21 mouse cellular contexts compared by ENCODE assay signal in genomic region chr7:102349236-102349635, GRCm38 (mm10).
DNase-seq lines count a peak whose midpoint lies in the region; ATAC-seq and TF ChIP-seq lines count a peak whose summit lies in the region.
"Had no signal": no experiment of that assay in that cellular context is flagged by ENCODE, and none has a peak within 500 bp of the region (broad histone marks: within the 10 kb centered on the region; RNA-seq: fewer than 3 reads in every experiment).

No protein-coding gene starts in this region.

- H3K27ac ChIP-seq in embryonic facial prominence, embryonic 15.5 days (replicated peaks): peak overlapping the region; percentile 73; the same call in 1 of the 2 replicates
- no peak overlapping the region for H3K27ac ChIP-seq in embryonic facial prominence, embryonic 10.5 days (replicated peaks)
- H3K27ac ChIP-seq in kidney, adult 2 months (ENCODE audit: insufficient read depth, low read depth, low read length): peak overlapping the region; percentile 38
- H3K27ac ChIP-seq in kidney, embryonic 14.5 days (ENCODE audit: low read depth, low read length): no peak overlapping the region
- H3K27ac ChIP-seq: forebrain, embryonic 12.5 days; heart, embryonic 13.5 days; hindbrain, embryonic 12.5 days had no signal

- 53% methylated on average over 5 of the region's 5 CpGs for WGBS in embryonic facial prominence, embryonic 15.5 days
- 82% methylated on average over 5 of the region's 5 CpGs for WGBS in embryonic facial prominence, embryonic 10.5 days
- WGBS in kidney, adult 2 months: 39% methylated on average over 5 of the region's 5 CpGs
- 67% methylated on average over 5 of the region's 5 CpGs for WGBS in kidney, embryonic 14.5 days

- H3K4me2 ChIP-seq in embryonic facial prominence, embryonic 15.5 days (replicated peaks): no peak overlapping the region
- no peak overlapping the region for H3K4me2 ChIP-seq in kidney, embryonic 14.5 days (replicated peaks; ENCODE audit: low read depth, low read length)
- H3K4me2 ChIP-seq: forebrain, embryonic 12.5 days; heart, embryonic 13.5 days; hindbrain, embryonic 12.5 days had no signal

- no peak for TF ChIP-seq CTCF in kidney, adult 2 months (conservative IDR thresholded peaks at IDR 0.05; ENCODE audit: insufficient read depth, insufficient read length, low read depth, low read length)

- no peaks in the 10 kb centered on the region for H3K36me3 ChIP-seq in embryonic facial prominence, embryonic 15.5 days
- H3K36me3 ChIP-seq in embryonic facial prominence, embryonic 10.5 days (replicated peaks): no peaks in the 10 kb centered on the region
- H3K36me3 ChIP-seq in kidney, adult 2 months (ENCODE audit: control insufficient read depth, insufficient read depth, low read length): no peaks in the 10 kb centered on the region
- H3K36me3 ChIP-seq in kidney, embryonic 14.5 days (ENCODE audit: control insufficient read depth, insufficient read depth, low read length): no peaks in the 10 kb centered on the region
- H3K36me3 ChIP-seq: forebrain, embryonic 12.5 days; heart, embryonic 13.5 days; hindbrain, embryonic 12.5 days had no signal

- no peak overlapping the region for H3K9ac ChIP-seq in embryonic facial prominence, embryonic 15.5 days
- no peak overlapping the region for H3K9ac ChIP-seq in kidney, embryonic 14.5 days (ENCODE audit: low read depth, low read length)
- H3K9ac ChIP-seq: forebrain, embryonic 12.5 days; heart, embryonic 13.5 days; hindbrain, embryonic 12.5 days had no signal

- H3K4me3 ChIP-seq in embryonic facial prominence, embryonic 15.5 days (replicated peaks): no peak overlapping the region
- H3K4me3 ChIP-seq in embryonic facial prominence, embryonic 10.5 days: no peak overlapping the region
- no peak overlapping the region for H3K4me3 ChIP-seq in kidney, adult 2 months (ENCODE audit: insufficient read depth, low read depth, low read length)
- H3K4me3 ChIP-seq in kidney, embryonic 14.5 days (ENCODE audit: low read length): no peak overlapping the region
- H3K4me3 ChIP-seq: forebrain, embryonic 12.5 days; heart, embryonic 13.5 days; hindbrain, embryonic 12.5 days had no signal

- H3K9me3 ChIP-seq in embryonic facial prominence, embryonic 15.5 days (replicated peaks): no peaks in the 10 kb centered on the region
- no peaks in the 10 kb centered on the region for H3K9me3 ChIP-seq in embryonic facial prominence, embryonic 10.5 days
- no peaks in the 10 kb centered on the region for H3K9me3 ChIP-seq in kidney, embryonic 14.5 days (ENCODE audit: control insufficient read depth, low read length)
- H3K9me3 ChIP-seq: forebrain, embryonic 12.5 days; G1E; heart, embryonic 13.5 days; hindbrain, embryonic 12.5 days had no signal

- DNase-seq in embryonic facial prominence, embryonic 10.5 days (ENCODE audit: low spot score): no peak
- peak; percentile 50 for DNase-seq in kidney, adult 2 months
- DNase-seq in kidney, postnatal 10 days: peak; percentile 16
- no peak for DNase-seq in kidney, postnatal 25 days
- no peak for DNase-seq in left cerebral cortex, postnatal 36 days (ENCODE audit: low spot score in 2 of 2)
- DNase-seq: adrenal gland, postnatal 14 days; B cell, adult 2 months; cerebellum, adult 18-20 months; cerebellum, adult 9-11 months; cerebellum, postnatal 36 days; gastrocnemius, postnatal 14 days; heart, postnatal 36 days had no signal

- H3K4me1 ChIP-seq in embryonic facial prominence, embryonic 15.5 days: peaks cover 17% of the 10 kb centered on the region
- no peaks in the 10 kb centered on the region; the same call in 1 of the 2 replicates for H3K4me1 ChIP-seq in embryonic facial prominence, embryonic 10.5 days
- H3K4me1 ChIP-seq in kidney, adult 2 months (ENCODE audit: control insufficient read depth, insufficient read depth, low read length): peaks cover 15% of the 10 kb centered on the region
- no peaks in the 10 kb centered on the region for H3K4me1 ChIP-seq in kidney, embryonic 14.5 days (ENCODE audit: control insufficient read depth, insufficient read depth, low read length)
- H3K4me1 ChIP-seq: forebrain, embryonic 12.5 days; hindbrain, embryonic 12.5 days had no signal

- no peak for TF ChIP-seq POLR2A in kidney, adult 2 months (IDR thresholded peaks at IDR 0.05; ENCODE audit: low read depth, low read length)

- no peaks in the 10 kb centered on the region for H3K27me3 ChIP-seq in embryonic facial prominence, embryonic 15.5 days
- H3K27me3 ChIP-seq in embryonic facial prominence, embryonic 10.5 days (replicated peaks; ENCODE audit: low read depth, poor library complexity, severe bottlenecking): no peaks in the 10 kb centered on the region
- H3K27me3 ChIP-seq in kidney, adult 2 months (replicated peaks; ENCODE audit: control insufficient read depth, insufficient read depth, low read length): no peaks in the 10 kb centered on the region
- no peaks in the 10 kb centered on the region for H3K27me3 ChIP-seq in kidney, embryonic 14.5 days (ENCODE audit: control insufficient read depth, insufficient read depth, low read length)
- H3K27me3 ChIP-seq: forebrain, embryonic 12.5 days; heart, embryonic 13.5 days; hindbrain, embryonic 12.5 days had no signal

- no peak for ATAC-seq in embryonic facial prominence, embryonic 15.5 days (ENCODE audit: insufficient number of reproducible peaks, low FRiP score, low TSS enrichment, low read depth)
- ATAC-seq in kidney, embryonic 14.5 days (ENCODE audit: low FRiP score, low TSS enrichment): no peak
- ATAC-seq: CD4-positive, CD25-positive, alpha-beta regulatory T cell, adult 4 months; forebrain, embryonic 16.5 days; hindbrain, embryonic 16.5 days had no signal

- intact Hi-C loops in left cerebral cortex, postnatal 36 days (cut with DNase I): no loop called here

Comparison
In these comparisons a context has a peak if more than half of its experiments do, and no peak if none do; other contexts are left out.
1. H3K27ac ChIP-seq: peak in embryonic facial prominence, embryonic 15.5 days (single experiment) and kidney, adult 2 months (single experiment); none in embryonic facial prominence, embryonic 10.5 days (single experiment) and kidney, embryonic 14.5 days (single experiment).
2. DNase-seq: peak in kidney, adult 2 months (single experiment) and kidney, postnatal 10 days (single experiment); none in embryonic facial prominence, embryonic 10.5 days (single experiment), kidney, postnatal 25 days (0 of 2) and left cerebral cortex, postnatal 36 days (0 of 2).